Mouse (Mus musculus): ENCODE measurements around the gene Lpar5.

GRCm38 (mm10) chr6:125109371-125109770 is 41.7 kb downstream of the Lpar5 start:
- TF ChIP-seq CTCF (IDR thresholded peaks at IDR 0.05; ENCODE audit: extremely low read depth, insufficient read length, insufficient replicate concordance, low read depth, low read length) = no peak
- no peak for TF ChIP-seq POLR2A (IDR thresholded peaks at IDR 0.05; ENCODE audit: low read depth, low read length)
